Mouse (Mus musculus): ENCODE measurements around the gene Poln.

DNA sequence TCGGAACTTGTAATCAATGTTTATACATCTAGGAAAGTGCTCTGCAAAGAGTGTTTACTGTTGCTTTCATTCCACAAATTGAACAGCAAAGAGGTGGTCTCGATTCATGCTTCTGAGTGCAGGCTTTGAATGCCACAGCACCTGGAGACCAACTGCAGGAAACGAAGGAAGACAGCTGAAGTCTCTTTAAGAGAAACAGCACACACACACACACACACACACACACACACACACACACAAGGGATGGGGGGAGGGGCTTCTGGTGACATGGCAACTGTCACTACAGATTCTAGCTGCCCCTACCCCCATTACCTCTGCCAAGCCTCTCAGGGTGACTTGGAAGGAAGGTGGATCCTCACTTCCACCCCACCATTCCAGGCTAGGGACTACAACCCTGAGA lies 38.3 kb upstream of the Poln start:
- no peak for TF ChIP-seq CTCF (IDR thresholded peaks at IDR 0.05; ENCODE audit: low read depth)
- no peak for TF ChIP-seq EP300 (optimal IDR thresholded peaks at IDR 0.05)

Data from stomach, postnatal 0 days (tissue).